Mouse (Mus musculus): Measurements from ENCODE around the gene Sgce. TPM values are rescaled to one million over a fixed set of nuclear protein-coding genes. Genes with fewer than 3 reads are reported as not detected.

Sgce gene
- total and polyA plus RNA-seq, 3 experiments: not detected

GRCm38 (mm10) chr6:4693544-4693943, 53.5 kb downstream of the Sgce start:
- Histone ChIP-seq H3K27me3 (ENCODE audit: control insufficient read depth in 1 of 2, insufficient read depth in 2 of 2, low read length in 2 of 2) (peaks cover 5 to 10% of the 10 kb centered on the region in 2 experiments), H3K9ac (ENCODE audit: control insufficient read depth, low read depth, low read length, poor library complexity, severe bottlenecking) (no peak overlapping the region), H3K4me1 (ENCODE audit: control insufficient read depth in 1 of 2, insufficient read depth in 2 of 2, low read length in 2 of 2) (no peaks in the 10 kb centered on the region), H3K9me3 (replicated peaks; ENCODE audit: insufficient read depth, low read length) (no peaks in the 10 kb centered on the region), H3K79me2 (ENCODE audit: control insufficient read depth, insufficient read depth, low read length, poor library complexity) (no peaks in the 10 kb centered on the region), H3K27ac (ENCODE audit: control insufficient read depth, low read depth, low read length) (no peak overlapping the region), H3K4me3 (ENCODE audit: control insufficient read depth in 1 of 2, insufficient read depth in 1 of 2, low read depth in 2 of 2, low read length in 2 of 2) (no peak overlapping the region), H3K36me3 (ENCODE audit: control insufficient read depth in 1 of 2, insufficient read depth in 2 of 2, low read length in 2 of 2) (no peaks in the 10 kb centered on the region)
- TF ChIP-seq CTCF (IDR thresholded peaks at IDR 0.05 in 2 of 3, conservative IDR thresholded peaks at IDR 0.05 in 1 of 3; ENCODE audit: control insufficient read depth in 1 of 3, insufficient read depth in 1 of 3, low read depth in 2 of 3, low read length in 3 of 3, poor library complexity in 1 of 3, severe bottlenecking in 1 of 3) (no peak), HCFC1 (IDR thresholded peaks at IDR 0.05; ENCODE audit: low read depth, low read length) (no peak), TCF12 (IDR thresholded peaks at IDR 0.05; ENCODE audit: low read depth, low read length) (no peak), NRF1 (IDR thresholded peaks at IDR 0.05; ENCODE audit: insufficient read depth, low read depth, low read length, poor library complexity, severe bottlenecking) (no peak), CHD1 (IDR thresholded peaks at IDR 0.05; ENCODE audit: low read depth, low read length) (no peak), USF2 (IDR thresholded peaks at IDR 0.05; ENCODE audit: borderline replicate concordance in 1 of 2, insufficient read depth in 1 of 2, low read depth in 1 of 2, low read length in 2 of 2) (no peak), POLR2AphosphoS2 (IDR thresholded peaks at IDR 0.05; ENCODE audit: low read length) (no peak), GABPA (IDR thresholded peaks at IDR 0.05; ENCODE audit: low read depth, low read length) (no peak), E2F4 (IDR thresholded peaks at IDR 0.05; ENCODE audit: borderline replicate concordance, low read depth, low read length) (no peak), SMC3 (IDR thresholded peaks at IDR 0.05; ENCODE audit: low read depth, low read length) (no peak), NELFE (IDR thresholded peaks at IDR 0.05; ENCODE audit: low read depth, low read length) (no peak), TAL1 (IDR thresholded peaks at IDR 0.05; ENCODE audit: low read length) (no peak), SIN3A (IDR thresholded peaks at IDR 0.05; ENCODE audit: low read length) (no peak), MAFK (IDR thresholded peaks at IDR 0.05; ENCODE audit: borderline replicate concordance, low read depth, low read length) (no peak)
- DNase-seq (ENCODE audit: low read depth, low spot score): no peak

- no peak overlapping the region for H3K27ac ChIP-seq (ENCODE audit: control insufficient read depth, low read depth, low read length)
- no peaks in the 10 kb centered on the region for H3K79me2 ChIP-seq (ENCODE audit: control insufficient read depth, insufficient read depth, low read length, poor library complexity)
- H3K27me3 ChIP-seq (ENCODE audit: control insufficient read depth in 1 of 2, insufficient read depth in 2 of 2, low read length in 2 of 2): peaks cover 4% of the 10 kb centered on the region in 2 experiments
- no peak overlapping the region for H3K9ac ChIP-seq (ENCODE audit: control insufficient read depth, low read depth, low read length, poor library complexity, severe bottlenecking)
- TF ChIP-seq CHD2 (IDR thresholded peaks at IDR 0.05; ENCODE audit: low read length) (no peak), USF1 (IDR thresholded peaks at IDR 0.05; ENCODE audit: low read depth, low read length) (no peak), JUND (IDR thresholded peaks at IDR 0.05; ENCODE audit: low read depth, low read length) (no peak)
- no peaks in the 10 kb centered on the region for H3K9me3 ChIP-seq (replicated peaks; ENCODE audit: insufficient read depth, low read length)
- no peaks in the 10 kb centered on the region for H3K4me1 ChIP-seq (ENCODE audit: control insufficient read depth in 1 of 2, insufficient read depth in 2 of 2, low read length in 2 of 2)
- no peak for DNase-seq (ENCODE audit: low read depth, low spot score)
- no peak overlapping the region for H3K4me3 ChIP-seq (ENCODE audit: control insufficient read depth in 1 of 2, insufficient read depth in 1 of 2, low read depth in 2 of 2, low read length in 2 of 2)
- H3K36me3 ChIP-seq (ENCODE audit: control insufficient read depth in 1 of 2, insufficient read depth in 2 of 2, low read length in 2 of 2): no peaks in the 10 kb centered on the region
Measured at GRCm38 (mm10) chr6:4690438-4690837, 56.6 kb downstream of the Sgce start.

All from MEL (cell line).